Mouse (Mus musculus): ENCODE results near the gene AI987944. TPM values are rescaled to one million over a fixed set of nuclear protein-coding genes. Genes with fewer than 3 reads are reported as not detected.

AI987944 gene
- 7.7 and 8.6 TPM in 2 replicates for polyA plus RNA-seq (2015; fragmentation: Nextera tagmentation; extraction: Ambion mirVana)

DNA sequence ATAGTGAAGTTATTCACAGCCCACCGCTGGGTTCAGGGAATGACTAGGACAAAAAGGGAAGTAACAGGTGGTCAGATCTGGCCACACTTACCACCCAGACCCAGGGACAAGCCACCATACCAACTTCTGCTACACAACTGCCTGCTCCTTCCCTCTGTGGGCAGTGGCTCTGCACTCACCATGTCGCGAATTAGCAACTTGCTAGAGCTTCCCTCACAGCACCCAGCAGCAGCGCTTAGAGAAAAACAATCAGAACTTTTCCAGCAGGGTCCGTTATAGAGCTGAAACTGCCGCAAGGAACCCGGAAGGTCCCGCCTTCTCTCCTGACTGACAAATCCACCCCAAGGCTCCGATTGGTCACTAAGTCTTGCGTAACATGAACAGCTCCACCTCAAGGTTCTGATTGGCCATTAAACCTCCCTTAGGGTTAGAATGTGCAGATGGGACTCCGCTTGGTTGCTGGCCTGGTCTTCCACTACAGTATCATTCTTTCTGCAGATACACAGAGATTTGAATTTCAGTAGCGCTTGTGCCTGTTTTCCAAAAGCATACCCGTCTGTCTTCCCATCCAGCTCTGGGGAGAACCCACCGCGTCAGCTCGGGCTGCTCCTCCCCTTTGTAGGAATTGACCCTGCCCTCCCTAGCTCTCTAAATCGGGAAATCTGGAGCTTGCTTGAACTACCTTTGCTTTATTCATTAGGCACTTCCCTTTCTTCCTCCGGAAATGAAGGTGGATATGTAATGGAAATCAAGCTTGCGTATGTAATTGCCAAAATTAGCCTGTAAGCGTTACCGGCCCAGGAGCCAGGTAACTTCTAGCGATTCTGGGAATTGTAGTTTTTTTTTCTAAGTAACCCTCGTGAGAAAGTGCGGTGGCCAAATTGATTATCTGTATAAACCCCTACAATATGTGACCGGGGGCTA lies at the start of gene AI987944:
Gene AI987944, minus strand, starts transcription at position 332 of the 924 bp plus-strand sequence.

Other genes starting within 250 kb of the AI987944 start
- not detected in 2 replicates for gene Gm5592, start 239.5 kb downstream of the AI987944 start, polyA plus RNA-seq (2015; fragmentation: Nextera tagmentation; extraction: Ambion mirVana)
- gene Vmn2r57, start 55.3 kb upstream of the AI987944 start, polyA plus RNA-seq (2015; fragmentation: Nextera tagmentation; extraction: Ambion mirVana): 0.04 TPM in 1 of 2 replicates, not detected in the other
- not detected in 2 replicates for gene Gm20449, start 106.0 kb upstream of the AI987944 start, polyA plus RNA-seq (2015; fragmentation: Nextera tagmentation; extraction: Ambion mirVana)
- gene AW146154, start 106.5 kb upstream of the AI987944 start, polyA plus RNA-seq (2015; fragmentation: Nextera tagmentation; extraction: Ambion mirVana): 4.5 and 4.6 TPM in 2 replicates
- not detected in 2 replicates for gene Gm6871, start 180.3 kb upstream of the AI987944 start, polyA plus RNA-seq (2015; fragmentation: Nextera tagmentation; extraction: Ambion mirVana)
- gene 2610021A01Rik, start 205.9 kb upstream of the AI987944 start, polyA plus RNA-seq (2015; fragmentation: Nextera tagmentation; extraction: Ambion mirVana): 3.4 and 4.0 TPM in 2 replicates
- 3.7 and 4.3 TPM in 2 replicates for gene Zfp788, start 239.8 kb upstream of the AI987944 start, polyA plus RNA-seq (2015; fragmentation: Nextera tagmentation; extraction: Ambion mirVana)